Mouse (Mus musculus): ENCODE data around the gene Rsu1. TPM values are rescaled to one million over a fixed set of nuclear protein-coding genes. Genes with fewer than 3 reads are reported as not detected.

The Rsu1 gene
- polyA plus RNA-seq (2015; fragmentation: Nextera tagmentation; extraction: Ambion mirVana): 117 and 143 TPM in 2 replicates

GRCm38 (mm10) chr2:13271165-13271957 lies at the start of gene Rsu1:
TSS of gene Rsu1 (minus strand) at chr2:13271415.

Other genes with a start within 250 kb of the Rsu1 start
- gene Cubn, start 220.4 kb upstream of the Rsu1 start, polyA plus RNA-seq (2015; fragmentation: Nextera tagmentation; extraction: Ambion mirVana): 0.17 and 0.19 TPM in 2 replicates